Mouse (Mus musculus) lung, postnatal 0 days (tissue): Measurements from ENCODE around the gene Tmem132a. TPM values are rescaled to one million over a fixed set of nuclear protein-coding genes. Genes with fewer than 3 reads are reported as not detected.

Source experiments
- ATAC-seq: fragments of 200-750 bp; cut with Nextera tagmentation; 2 replicates; pipeline ENCODE4 v1.8.0; 2017; ENCODE audit warnings: moderate library complexity
- DNase-seq: peaks from one replicate; pipeline ENCODE4 v3.0.0-alpha.2; 2016; ENCODE audit warnings: low spot score
- H3K27ac ChIP-seq: fragments of 300-500 bp; sonication (generic); 2 replicates; pipeline ENCODE4 v1.5.1; 2014; ENCODE audit warnings: antibody characterized with exemption, mild to moderate bottlenecking, low read length, mixed read lengths
- H3K27me3 ChIP-seq: fragments of 300-500 bp; sonication (generic); replicated peaks from 2 replicates; pipeline ENCODE4 v1.6.1; 2014; ENCODE audit warnings: low read length, mixed read lengths; ENCODE audit not compliant: insufficient read depth
- H3K36me3 ChIP-seq: fragments of 300-500 bp; sonication (generic); 2 replicates; pipeline ENCODE4 v1.6.1; 2014; ENCODE audit warnings: low read length, mixed read lengths; ENCODE audit not compliant: insufficient read depth
- H3K4me1 ChIP-seq: fragments of 300-500 bp; sonication (generic); 2 replicates; pipeline ENCODE4 v1.6.1; 2014; ENCODE audit warnings: antibody characterized with exemption, low read depth, low read length, mixed read lengths; ENCODE audit not compliant: insufficient read depth
- H3K4me2 ChIP-seq: fragments of 300-500 bp; sonication (generic); replicated peaks from 2 replicates; pipeline ENCODE4 v1.6.1; 2014; ENCODE audit warnings: low read depth, mild to moderate bottlenecking, low read length, moderate library complexity, mixed read lengths
- H3K4me3 ChIP-seq: fragments of 300-500 bp; sonication (generic); 2 replicates; pipeline ENCODE4 v1.5.1; 2014; ENCODE audit warnings: low read depth, low read length
- H3K9ac ChIP-seq: fragments of 300-500 bp; sonication (generic); replicated peaks from 2 replicates; pipeline ENCODE4 v1.6.1; 2014; ENCODE audit warnings: low read depth, mild to moderate bottlenecking
- H3K9me3 ChIP-seq: fragments of 300-500 bp; sonication (generic); 2 replicates; pipeline ENCODE4 v1.6.1; 2016; ENCODE audit warnings: low read length, mixed read lengths
- CTCF ChIP-seq: IDR thresholded peaks from 2 replicates; pipeline ENCODE4 v1.5.1; 2016; ENCODE audit warnings: antibody characterized with exemption, mild to moderate bottlenecking
- EP300 ChIP-seq: IDR thresholded peaks from 2 replicates; pipeline ENCODE4 v1.6.1; 2016; ENCODE audit warnings: antibody characterized with exemption, mild to moderate bottlenecking, control low read depth
- WGBS: fragments of 180-500 bp; shearing (Covaris S2); extraction: QIAGEN DNeasy Blood & Tissue Kit; methylation state at CpG from one replicate; pipeline ENCODE4 v1.1.7; 2014; 5-methylcytosine and 5-hydroxymethylcytosine counted together
- polyA plus RNA-seq: library from polyadenylated mRNA; unstranded; fragments of >200 nt; fragmentation: Nextera tagmentation; extraction: Ambion mirVana; gene quantifications from 2 replicates; pipeline ENCODE4 v1.2.1, GENCODE M21; 2015

Gene Tmem132a
- polyA plus RNA-seq, 1 experiment from 2014 or later = 15.1 TPM

DNA sequence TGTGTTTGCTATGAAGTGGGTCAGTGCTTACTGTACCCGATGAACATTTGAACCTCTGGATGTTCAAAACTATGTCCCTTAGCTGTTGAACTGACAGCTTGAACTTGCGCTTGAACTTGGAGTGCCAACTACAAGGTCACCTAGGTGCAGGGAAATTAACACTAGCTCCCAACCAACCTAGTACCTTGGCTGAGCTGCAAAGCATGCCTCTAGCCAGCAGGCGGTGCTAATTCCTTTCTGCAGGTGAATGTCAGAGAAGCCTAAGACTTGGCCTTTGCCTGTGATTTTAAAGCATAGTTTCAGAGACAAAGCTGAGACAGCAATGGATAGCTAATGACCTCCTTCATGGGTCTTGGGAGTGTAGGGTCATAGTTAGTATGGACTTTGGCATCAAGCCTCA lies 38.2 kb upstream of the Tmem132a start:
- peak; percentile 89 for TF ChIP-seq CTCF
- no peak for TF ChIP-seq EP300
- Histone ChIP-seq H3K27ac (no peak overlapping the region), H3K4me1 (no peaks in the 10 kb centered on the region), H3K4me2 (no peak overlapping the region), H3K4me3 (no peak overlapping the region), H3K9me3 (no peaks in the 10 kb centered on the region), H3K9ac (no peak overlapping the region), H3K27me3 (no peaks in the 10 kb centered on the region), H3K36me3 (peaks cover 15% of the 10 kb centered on the region; the same call in 1 of the 2 replicates)
- DNase-seq (peak; percentile 68), ATAC-seq (no peak)
- WGBS = 55% methylated on average over 3 of the region's 3 CpGs

DNA sequence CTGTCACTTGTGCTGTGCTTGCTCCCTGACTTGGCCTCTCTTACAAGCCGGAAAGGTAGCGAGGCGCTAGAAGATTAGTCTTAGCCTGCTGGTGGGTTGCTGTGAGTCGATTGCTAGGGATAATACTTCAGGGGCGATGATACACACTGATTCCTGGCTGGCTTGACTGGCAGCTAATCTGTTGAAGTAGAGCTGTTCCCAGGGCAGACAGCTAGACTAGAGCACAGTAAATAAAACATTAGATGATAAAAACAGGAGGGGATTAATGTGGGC lies 35.9 kb upstream of the Tmem132a start:
- H3K27ac ChIP-seq = peak overlapping the region; percentile 75
- 63% methylated on average over 5 of the region's 5 CpGs for WGBS
- no peaks in the 10 kb centered on the region for H3K4me1 ChIP-seq
- H3K9ac ChIP-seq = no peak overlapping the region
- no peak for ATAC-seq
- H3K4me2 ChIP-seq = no peak overlapping the region
- H3K9me3 ChIP-seq = no peaks in the 10 kb centered on the region
- TF ChIP-seq EP300 (no peak), CTCF (no peak)
- peaks cover 31% of the 10 kb centered on the region; the same call in 1 of the 2 replicates for H3K36me3 ChIP-seq
- no peak for DNase-seq
- no peaks in the 10 kb centered on the region for H3K27me3 ChIP-seq
- H3K4me3 ChIP-seq = no peak overlapping the region

DNA sequence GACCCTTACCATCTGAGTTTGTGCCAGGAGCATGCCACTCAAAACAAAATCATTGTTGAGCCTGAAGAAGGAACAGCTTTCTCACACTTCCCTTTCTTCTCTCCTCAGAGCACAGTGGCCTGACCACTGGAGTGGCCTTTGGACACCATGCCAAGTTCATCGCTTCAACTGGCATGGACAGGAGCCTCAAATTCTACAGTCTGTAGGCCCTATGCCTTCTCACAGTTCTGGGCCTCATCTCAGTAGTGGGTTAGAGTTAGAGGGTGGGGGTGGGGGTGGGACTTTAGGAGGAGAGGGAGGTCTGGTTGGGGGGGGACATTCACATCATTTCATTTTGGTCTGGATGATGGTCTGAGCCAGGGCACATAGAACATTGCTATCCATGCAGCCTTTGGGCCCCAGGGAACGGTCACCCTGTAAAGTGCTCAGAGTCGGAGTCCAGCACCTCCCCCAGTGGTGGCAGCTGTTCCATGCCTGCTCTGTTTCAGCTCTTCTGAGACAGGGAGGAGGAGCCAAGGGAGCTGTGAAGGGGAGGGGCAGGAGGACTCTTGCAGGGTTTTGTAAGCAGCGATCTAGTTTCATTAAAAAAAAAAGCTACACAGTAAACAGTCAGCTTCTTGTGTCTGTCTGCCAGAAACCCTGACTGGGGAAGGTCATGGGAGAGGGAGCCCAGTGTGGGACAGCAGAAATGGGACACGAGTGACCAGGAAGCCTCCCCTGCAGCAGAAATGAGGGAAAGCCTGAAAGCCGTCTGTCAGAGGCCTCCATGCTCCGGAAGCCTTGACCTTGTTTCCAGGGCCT lies 35.4 kb upstream of the Tmem132a start:
- Histone ChIP-seq H3K27me3 (no peaks in the 10 kb centered on the region), H3K4me2 (no peak overlapping the region), H3K4me3 (no peak overlapping the region), H3K4me1 (no peaks in the 10 kb centered on the region), H3K9me3 (no peaks in the 10 kb centered on the region), H3K36me3 (peaks cover 36% of the 10 kb centered on the region), H3K27ac (peak overlapping the region; percentile 75), H3K9ac (no peak overlapping the region)
- ATAC-seq (peak; percentile 84), DNase-seq (peak; percentile 92)
- 40% methylated on average over 7 of the region's 7 CpGs for WGBS
- peak; percentile 40 for TF ChIP-seq CTCF
- peak; percentile 52; the same call in 1 of the 2 replicates for TF ChIP-seq EP300

DNA sequence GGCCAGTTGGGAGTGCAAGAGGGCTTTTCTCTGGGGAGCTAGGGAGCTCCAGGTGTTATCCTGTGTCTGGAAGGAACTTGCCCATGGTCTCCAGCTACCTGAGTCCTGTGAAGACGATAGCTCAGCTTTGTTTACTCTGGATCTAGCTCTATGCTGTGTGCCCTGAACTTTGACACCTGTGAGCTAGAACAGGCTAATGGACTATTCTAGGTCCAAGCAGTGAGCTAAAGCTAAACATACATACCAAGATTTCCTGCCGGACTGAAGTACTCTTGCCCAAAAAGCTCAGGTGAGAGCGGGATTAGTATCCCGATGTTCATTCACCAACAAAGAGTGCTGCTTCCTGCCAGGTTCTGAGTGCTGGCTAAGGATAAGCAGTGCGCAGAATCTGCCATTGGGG lies 34.8 kb upstream of the Tmem132a start:
- peak overlapping the region; percentile 47; the same call in 1 of the 2 replicates for H3K27ac ChIP-seq
- WGBS = 69% methylated on average over 5 of the region's 5 CpGs
- no peak overlapping the region for H3K4me2 ChIP-seq
- H3K9me3 ChIP-seq = no peaks in the 10 kb centered on the region
- peaks cover 41% of the 10 kb centered on the region for H3K36me3 ChIP-seq
- H3K4me1 ChIP-seq = no peaks in the 10 kb centered on the region
- no peaks in the 10 kb centered on the region for H3K27me3 ChIP-seq
- TF ChIP-seq EP300 = no peak
- no peak for TF ChIP-seq CTCF
- H3K9ac ChIP-seq = no peak overlapping the region
- DNase-seq (no peak), ATAC-seq (no peak)
- H3K4me3 ChIP-seq = no peak overlapping the region

DNA sequence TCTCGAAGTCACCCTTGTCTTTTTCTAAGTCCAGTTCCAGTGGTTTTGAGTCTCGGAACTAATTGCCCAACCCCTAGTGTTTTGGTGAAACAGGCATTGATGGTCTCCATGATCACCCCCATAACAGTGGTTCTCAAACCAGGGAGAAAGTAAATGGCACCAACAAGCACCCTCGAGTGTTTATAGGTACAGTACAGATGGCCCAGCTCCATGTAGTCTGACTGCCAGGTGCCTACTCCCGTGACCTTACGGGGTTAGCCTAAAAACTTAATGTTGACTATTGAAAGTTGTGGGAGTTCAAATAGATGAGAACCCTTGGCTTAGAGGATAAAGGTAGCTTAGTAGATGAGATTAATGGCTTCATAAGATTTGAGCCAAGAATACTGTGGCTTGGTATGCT lies 31.3 kb upstream of the Tmem132a start:
- WGBS = 80% methylated on average over 5 of the region's 5 CpGs
- DNase-seq = no peak
- no peak for TF ChIP-seq CTCF
- TF ChIP-seq EP300 = no peak

DNA sequence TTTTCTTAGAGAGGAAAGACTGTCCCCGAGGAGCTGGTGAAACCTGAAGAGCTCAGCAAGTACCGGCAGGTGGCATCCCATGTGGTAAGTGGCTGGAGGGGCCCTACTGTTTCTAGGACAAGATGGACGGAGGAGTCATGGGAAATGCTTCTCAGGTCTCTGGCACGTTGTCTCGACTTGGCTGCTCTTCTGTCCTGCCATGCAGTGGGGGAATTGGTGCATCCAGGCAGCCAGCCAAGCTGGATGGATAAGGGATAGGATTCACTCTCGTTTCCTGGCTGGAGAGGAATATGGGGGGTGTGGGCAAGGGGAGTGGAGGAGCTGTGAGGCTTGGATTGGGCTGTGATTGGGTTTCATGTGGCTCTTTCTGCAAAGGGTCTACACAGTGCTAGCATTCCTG lies 30.6 kb upstream of the Tmem132a start:
- H3K4me1 ChIP-seq = no peaks in the 10 kb centered on the region; the same call in 1 of the 2 replicates
- H3K9me3 ChIP-seq = no peaks in the 10 kb centered on the region
- no peaks in the 10 kb centered on the region for H3K27me3 ChIP-seq
- H3K4me3 ChIP-seq = no peak overlapping the region
- no peak overlapping the region for H3K9ac ChIP-seq
- H3K27ac ChIP-seq = no peak overlapping the region
- no peak overlapping the region for H3K4me2 ChIP-seq
- WGBS = 66% methylated on average over 6 of the region's 6 CpGs
- TF ChIP-seq EP300 = no peak
- no peak for TF ChIP-seq CTCF
- DNase-seq (no peak), ATAC-seq (no peak)
- peaks cover 49% of the 10 kb centered on the region for H3K36me3 ChIP-seq

More for the DNA sequence above, 31.3 kb upstream of the Tmem132a start:
- ATAC-seq = no peak
- H3K9me3 ChIP-seq = no peaks in the 10 kb centered on the region
- H3K36me3 ChIP-seq = peaks cover 49% of the 10 kb centered on the region
- no peak overlapping the region for H3K4me2 ChIP-seq
- H3K27ac ChIP-seq = no peak overlapping the region
- no peak overlapping the region for H3K9ac ChIP-seq
- no peaks in the 10 kb centered on the region for H3K27me3 ChIP-seq
- H3K4me3 ChIP-seq = no peak overlapping the region
- H3K4me1 ChIP-seq = no peaks in the 10 kb centered on the region; the same call in 1 of the 2 replicates
